Mouse (Mus musculus) CH12.LX (cell line): ENCODE measurements at regions not wholly inside any gene's neighbourhood (a gene's known extent, or its start where the extent isn't known, plus 50 kb on each side); places are given as distances from the start of the nearest gene placed in this dataset.

ENCODE experiments used
- CHD2 ChIP-seq: IDR thresholded peaks from 2 replicates; pipeline ENCODE4 v1.6.1; 2011; ENCODE audit warnings: low read length, improper control_type of control experiment
- CTCF ChIP-seq, 2 experiments: IDR thresholded peaks in 1 of 2; conservative IDR thresholded peaks in 1 of 2; 2 replicates each; pipeline ENCODE4 v1.5.1; 2011 to 2012; ENCODE audit warnings: low read depth in 2 of 2, low read length in 2 of 2, improper control_type of control experiment in 1 of 2, inconsistent platforms in 1 of 2, mild to moderate bottlenecking in 1 of 2, moderate library complexity in 1 of 2
- ELF1 ChIP-seq: IDR thresholded peaks from 2 replicates; pipeline ENCODE4 v1.6.1; 2014; ENCODE audit warnings: low read depth, mild to moderate bottlenecking, inconsistent platforms, low read length, improper control_type of control experiment
- MXI1 ChIP-seq: IDR thresholded peaks from 2 replicates; pipeline ENCODE4 v1.6.1; 2011; ENCODE audit warnings: mild to moderate bottlenecking, low read depth, low read length, improper control_type of control experiment
- POLR2A ChIP-seq: IDR thresholded peaks from 2 replicates; pipeline ENCODE4 v1.6.1; 2011; ENCODE audit warnings: low read depth, mild to moderate bottlenecking, improper control_type of control experiment, low read length
- ZC3H11A ChIP-seq: IDR thresholded peaks from 2 replicates; pipeline ENCODE4 v1.6.1; 2012; ENCODE audit warnings: low read depth, mild to moderate bottlenecking, inconsistent platforms, low read length, improper control_type of control experiment

GRCm38 (mm10) chr13:97640236-97640635 lies 120.2 kb downstream of the Gm10260 start:
- TF ChIP-seq ZC3H11A (no peak), CTCF (conservative IDR thresholded peaks at IDR 0.05 in 1 of 2, IDR thresholded peaks at IDR 0.05 in 1 of 2; ENCODE audit: low read depth in 2 of 2, low read length in 2 of 2) (no peak), POLR2A (no peak), CHD2 (no peak), MXI1 (no peak), ELF1 (no peak)
